Mouse (Mus musculus) liver, adult (tissue): ENCODE data around the gene Camk1.

Experiments
- GATA4 ChIP-seq: IDR thresholded peaks from 2 replicates; pipeline ENCODE4 v1.6.1; 2014; ENCODE audit warnings: mild to moderate bottlenecking, low read length; ENCODE audit not compliant: insufficient replicate concordance

Gene Camk1

GRCm38 (mm10) chr6:113343177-113344092, at the start of gene Camk1:
TSS of gene Camk1 (minus strand) at chr6:113343984.
- TF ChIP-seq GATA4 = no peak

- no peak for TF ChIP-seq GATA4
Measured at GRCm38 (mm10) chr6:113392387-113393071, 48.7 kb upstream of the Camk1 start.

GRCm38 (mm10) chr6:113392015-113392386, 48.2 kb upstream of the Camk1 start:
- no peak for TF ChIP-seq GATA4

- TF ChIP-seq GATA4 = no peak
Measured at GRCm38 (mm10) chr6:113390715-113391114, 46.9 kb upstream of the Camk1 start.

GRCm38 (mm10) chr6:113388960-113389359, 45.2 kb upstream of the Camk1 start, which contains the start of gene Ttll3:
TSS of gene Ttll3 (plus strand) at chr6:113389260.
- no peak for TF ChIP-seq GATA4

- no peak for TF ChIP-seq GATA4
Measured at GRCm38 (mm10) chr6:113386025-113386424, 42.2 kb upstream of the Camk1 start.

- TF ChIP-seq GATA4 = no peak
Measured at GRCm38 (mm10) chr6:113385160-113385714, 41.5 kb upstream of the Camk1 start.

GRCm38 (mm10) chr6:113384351-113384927, 40.7 kb upstream of the Camk1 start:
- TF ChIP-seq GATA4 = no peak

- TF ChIP-seq GATA4 = no peak
Measured at GRCm38 (mm10) chr6:113380480-113380879, 36.7 kb upstream of the Camk1 start.

- TF ChIP-seq GATA4 = no peak
Measured at GRCm38 (mm10) chr6:113379246-113379645, 35.5 kb upstream of the Camk1 start.

GRCm38 (mm10) chr6:113377496-113378385, 34.0 kb upstream of the Camk1 start, which contains the start of the genes Tada3 and Arpc4:
TSS of gene Tada3 (minus strand) at chr6:113377883.
TSS of gene Arpc4 (plus strand) at chr6:113378115.
- no peak; the same call in 1 of the 2 replicates for TF ChIP-seq GATA4

GRCm38 (mm10) chr6:113377172-113377495, 33.4 kb upstream of the Camk1 start:
- no peak for TF ChIP-seq GATA4

GRCm38 (mm10) chr6:113373491-113373890, 29.7 kb upstream of the Camk1 start:
- no peak for TF ChIP-seq GATA4

GRCm38 (mm10) chr6:113370194-113370929, 26.6 kb upstream of the Camk1 start:
- TF ChIP-seq GATA4 = no peak
